Mouse (Mus musculus): ENCODE data around the gene Stk32b. TPM values are rescaled to one million over a fixed set of nuclear protein-coding genes. Genes with fewer than 3 reads are reported as not detected.

Gene Stk32b
- polyA plus RNA-seq, 1 experiment from 2014 or later = 0.26 TPM

DNA sequence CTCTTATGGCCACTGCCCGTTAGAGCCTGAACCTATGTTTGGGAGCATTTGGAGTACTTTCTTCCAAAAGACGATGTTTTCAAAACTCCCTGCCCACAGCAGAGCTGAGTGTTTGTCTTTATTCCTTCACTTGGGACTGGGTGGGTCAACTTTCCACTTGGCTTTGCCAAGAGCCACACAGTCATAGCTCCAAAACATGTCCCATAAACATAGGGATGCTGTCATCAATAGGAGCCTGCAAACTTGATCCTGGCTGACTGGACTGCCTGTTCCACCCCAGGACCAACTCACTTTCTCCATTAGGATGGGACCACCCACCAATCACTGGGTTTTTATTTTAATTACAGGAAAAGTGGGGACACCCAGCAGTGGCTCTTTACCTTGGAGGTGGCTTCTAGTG is 13.8 kb upstream of the Stk32b start:
- Histone ChIP-seq H3K36me3 (ENCODE audit: control insufficient read depth, insufficient read depth, low read length) (no peaks in the 10 kb centered on the region), H3K4me3 (ENCODE audit: low read depth, low read length) (no peak overlapping the region), H3K27ac (ENCODE audit: low read depth, low read length) (no peak overlapping the region), H3K9ac (ENCODE audit: low read depth, low read length) (no peak overlapping the region), H3K9me3 (ENCODE audit: control insufficient read depth, low read length) (0 out of 2 replicates have a peak, but pooled peaks cover 2% of the 10 kb centered on the region), H3K27me3 (replicated peaks; ENCODE audit: control insufficient read depth, insufficient read depth, low read length) (no peaks in the 10 kb centered on the region), H3K4me1 (replicated peaks; ENCODE audit: control insufficient read depth, insufficient read depth, low read length) (no peaks in the 10 kb centered on the region), H3K4me2 (no peak overlapping the region)
- WGBS = 85% methylated on average over 2 of the region's 2 CpGs
- no peak for ATAC-seq (replicated peaks; ENCODE audit: low FRiP score)
- DNase-seq (ENCODE audit: low spot score) = no peak

DNA sequence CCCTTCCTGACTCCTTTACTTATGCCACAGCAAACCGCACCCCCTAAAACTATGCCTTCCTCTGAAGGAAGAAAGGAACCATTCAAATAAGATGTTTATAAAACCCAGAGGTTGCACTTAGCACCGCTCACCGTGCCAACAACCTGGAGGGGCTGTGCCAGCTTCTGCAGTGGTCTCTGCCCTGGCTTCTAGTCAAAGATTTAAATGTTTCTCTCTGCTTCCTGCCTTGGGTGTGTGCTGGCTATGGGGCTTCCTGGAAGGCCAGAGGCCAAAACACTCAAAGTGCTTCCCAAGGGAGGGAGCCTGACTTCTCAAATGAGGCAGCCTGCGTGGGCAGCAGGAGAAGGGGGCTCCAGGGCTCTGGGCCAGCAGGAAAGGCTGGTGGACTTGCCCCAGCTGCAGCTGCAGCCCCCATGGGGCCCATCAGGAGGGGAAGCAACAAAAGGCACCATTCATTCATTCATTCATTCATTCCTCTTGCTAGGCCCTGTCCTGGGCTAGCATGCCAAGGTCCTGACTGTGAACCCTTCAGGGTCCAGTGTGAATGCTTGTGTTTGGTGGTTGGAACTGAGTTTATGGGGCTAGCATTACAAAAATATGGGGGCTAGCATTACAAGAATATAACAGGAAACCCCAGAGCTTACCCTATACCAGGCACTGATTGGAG is 8.4 kb upstream of the Stk32b start:
- ATAC-seq (replicated peaks; ENCODE audit: low FRiP score) (no peak), DNase-seq (ENCODE audit: low spot score) (no peak)
- Histone ChIP-seq H3K4me1 (replicated peaks; ENCODE audit: control insufficient read depth, insufficient read depth, low read length) (no peaks in the 10 kb centered on the region), H3K27me3 (replicated peaks; ENCODE audit: control insufficient read depth, insufficient read depth, low read length) (no peaks in the 10 kb centered on the region), H3K9ac (ENCODE audit: low read depth, low read length) (no peak overlapping the region), H3K36me3 (ENCODE audit: control insufficient read depth, insufficient read depth, low read length) (no peaks in the 10 kb centered on the region), H3K4me3 (ENCODE audit: low read depth, low read length) (no peak overlapping the region), H3K27ac (ENCODE audit: low read depth, low read length) (no peak overlapping the region), H3K9me3 (ENCODE audit: control insufficient read depth, low read length) (no peaks in the 10 kb centered on the region), H3K4me2 (no peak overlapping the region)
- WGBS = 70% methylated on average over 4 of the region's 4 CpGs

DNA sequence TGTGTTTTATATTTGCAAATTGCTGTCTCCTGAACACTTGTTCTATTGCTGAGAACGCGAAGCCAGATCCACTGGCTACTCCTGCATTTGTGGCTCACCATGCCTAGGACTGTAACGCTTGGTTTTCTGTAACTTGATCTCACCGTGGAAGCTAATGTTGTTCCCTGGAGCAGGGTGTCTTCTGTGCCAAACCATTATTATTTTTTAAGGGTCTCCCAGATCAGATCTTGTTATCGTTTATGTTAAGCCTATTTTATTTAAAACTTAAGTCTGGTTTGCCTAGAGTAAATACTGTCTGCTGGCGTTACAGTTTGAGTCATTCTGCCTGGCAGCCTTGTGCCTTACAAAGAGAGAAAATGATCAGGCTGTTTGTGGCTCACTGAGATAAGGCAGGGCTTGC is 3.7 kb upstream of the Stk32b start:
- Histone ChIP-seq H3K4me1 (replicated peaks; ENCODE audit: control insufficient read depth, insufficient read depth, low read length) (no peaks in the 10 kb centered on the region), H3K27ac (ENCODE audit: low read depth, low read length) (no peak overlapping the region), H3K4me3 (ENCODE audit: low read depth, low read length) (no peak overlapping the region), H3K27me3 (replicated peaks; ENCODE audit: control insufficient read depth, insufficient read depth, low read length) (peaks cover 28% of the 10 kb centered on the region), H3K9me3 (ENCODE audit: control insufficient read depth, low read length) (no peaks in the 10 kb centered on the region), H3K4me2 (no peak overlapping the region), H3K9ac (ENCODE audit: low read depth, low read length) (no peak overlapping the region), H3K36me3 (ENCODE audit: control insufficient read depth, insufficient read depth, low read length) (no peaks in the 10 kb centered on the region)
- 33% methylated on average over 6 of the region's 6 CpGs for WGBS
- ATAC-seq (replicated peaks; ENCODE audit: low FRiP score) (no peak), DNase-seq (ENCODE audit: low spot score) (no peak)

DNA sequence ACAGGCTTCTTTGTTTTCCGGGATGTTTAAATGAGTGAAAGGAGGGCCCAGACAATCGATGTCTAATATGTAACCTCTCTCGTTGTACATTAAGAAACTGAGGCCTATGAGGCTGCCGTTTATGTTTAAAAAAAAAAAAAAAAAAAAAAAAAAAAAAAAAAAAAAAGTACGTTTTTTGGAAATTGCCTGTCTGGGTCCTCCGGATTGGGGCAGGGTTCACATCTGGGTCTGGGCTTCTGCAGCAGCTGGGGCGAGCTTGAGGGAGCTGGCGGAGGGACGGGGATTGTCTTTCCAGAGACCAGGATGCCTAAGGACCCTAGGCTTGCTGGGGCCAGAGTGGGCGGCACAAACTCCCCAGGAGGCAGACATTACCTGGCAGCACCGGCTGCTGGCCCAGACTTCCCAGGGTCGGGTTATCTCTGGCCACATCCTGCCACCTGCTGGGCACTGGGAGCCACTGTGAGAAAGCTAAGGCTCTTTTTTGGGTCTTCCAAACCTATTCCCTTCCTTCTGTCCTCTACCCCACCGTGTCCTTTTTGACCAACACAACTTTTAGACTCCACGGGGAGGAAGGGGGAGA is 503 bp upstream of the Stk32b start:
- no peak overlapping the region for H3K9ac ChIP-seq (ENCODE audit: low read depth, low read length)

DNA sequence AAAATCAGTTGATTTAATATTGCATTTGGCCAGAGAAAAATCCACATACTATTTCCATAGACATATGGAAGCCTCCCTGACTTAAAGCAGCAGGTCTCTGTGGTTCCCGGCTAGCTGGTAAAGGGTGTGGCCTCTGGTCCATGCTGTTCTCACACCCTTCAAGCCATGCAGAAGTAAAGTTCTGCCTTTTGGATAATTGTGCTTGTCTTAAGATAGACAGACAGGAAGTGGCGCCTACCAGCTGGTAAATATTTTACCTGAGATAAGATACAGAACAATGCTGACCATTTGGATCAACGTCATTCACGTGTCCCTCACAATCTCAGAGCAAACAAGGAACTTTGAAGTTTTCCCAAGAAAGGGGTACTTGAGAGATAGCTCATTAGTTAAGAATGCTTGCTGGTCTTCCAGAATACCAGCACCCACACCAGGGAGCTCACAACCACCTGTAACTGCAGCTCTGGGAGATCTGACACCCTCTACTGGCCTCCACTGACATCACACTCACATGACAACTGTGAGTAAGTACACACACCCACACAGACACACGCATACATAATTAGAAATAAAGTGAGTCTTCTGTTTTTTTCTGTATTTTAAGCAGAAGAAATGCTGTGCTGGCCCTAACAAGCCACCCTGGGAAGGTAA is 7.6 kb downstream of the Stk32b start:
- WGBS = 66% methylated on average over 5 of the region's 5 CpGs
- no peak overlapping the region for H3K9ac ChIP-seq (ENCODE audit: low read depth, low read length)
- H3K36me3 ChIP-seq (ENCODE audit: control insufficient read depth, insufficient read depth, low read length) = no peaks in the 10 kb centered on the region
- H3K4me2 ChIP-seq = no peak overlapping the region
- 0 out of 2 replicates have a peak, but pooled peaks cover 4% of the 10 kb centered on the region for H3K9me3 ChIP-seq (ENCODE audit: control insufficient read depth, low read length)
- ATAC-seq (replicated peaks; ENCODE audit: low FRiP score) (no peak), DNase-seq (ENCODE audit: low spot score) (no peak)
- no peaks in the 10 kb centered on the region for H3K4me1 ChIP-seq (replicated peaks; ENCODE audit: control insufficient read depth, insufficient read depth, low read length)
- no peak overlapping the region for H3K27ac ChIP-seq (ENCODE audit: low read depth, low read length)
- H3K27me3 ChIP-seq (replicated peaks; ENCODE audit: control insufficient read depth, insufficient read depth, low read length) = no peaks in the 10 kb centered on the region
- no peak overlapping the region for H3K4me3 ChIP-seq (ENCODE audit: low read depth, low read length)

More for the DNA sequence above, 503 bp upstream of the Stk32b start:
- 3% methylated on average over 14 of the region's 14 CpGs for WGBS
- ATAC-seq (replicated peaks; ENCODE audit: low FRiP score) (no peak; the same call in 1 of the 2 replicates), DNase-seq (ENCODE audit: low spot score) (peak; percentile 42)
- peaks cover 29% of the 10 kb centered on the region for H3K27me3 ChIP-seq (replicated peaks; ENCODE audit: control insufficient read depth, insufficient read depth, low read length)
- no peaks in the 10 kb centered on the region for H3K4me1 ChIP-seq (replicated peaks; ENCODE audit: control insufficient read depth, insufficient read depth, low read length)
- H3K9me3 ChIP-seq (ENCODE audit: control insufficient read depth, low read length) = no peaks in the 10 kb centered on the region
- H3K27ac ChIP-seq (ENCODE audit: low read depth, low read length) = no peak overlapping the region
- peak overlapping the region; percentile 25 for H3K4me3 ChIP-seq (ENCODE audit: low read depth, low read length)
- H3K4me2 ChIP-seq = peak overlapping the region; percentile 58
- H3K36me3 ChIP-seq (ENCODE audit: control insufficient read depth, insufficient read depth, low read length) = no peaks in the 10 kb centered on the region

DNA sequence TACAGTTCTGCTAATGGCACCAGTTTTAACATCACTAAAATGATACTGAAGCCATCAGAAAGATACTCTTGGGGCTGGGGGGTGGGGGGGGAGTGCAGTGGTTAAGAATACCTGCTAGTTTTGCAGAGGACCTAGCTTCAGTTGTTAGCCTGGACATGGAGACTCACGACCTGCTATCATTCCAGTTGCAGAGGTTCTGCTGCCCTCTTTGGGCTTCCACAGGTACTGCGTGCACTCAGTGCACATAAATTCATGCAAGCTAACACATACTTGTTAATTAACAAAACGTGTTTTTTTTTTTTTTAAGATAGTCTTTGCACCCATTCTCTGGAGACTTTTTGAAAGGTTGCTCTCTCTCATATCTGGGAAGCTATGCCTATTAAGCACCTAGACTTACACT is 8.8 kb downstream of the Stk32b start:
- no peak overlapping the region for H3K4me3 ChIP-seq (ENCODE audit: low read depth, low read length)
- no peaks in the 10 kb centered on the region for H3K4me1 ChIP-seq (replicated peaks; ENCODE audit: control insufficient read depth, insufficient read depth, low read length)
- no peaks in the 10 kb centered on the region for H3K27me3 ChIP-seq (replicated peaks; ENCODE audit: control insufficient read depth, insufficient read depth, low read length)
- ATAC-seq (replicated peaks; ENCODE audit: low FRiP score) (no peak), DNase-seq (ENCODE audit: low spot score) (no peak)
- H3K4me2 ChIP-seq = no peak overlapping the region
- 66% methylated on average over 3 of the region's 3 CpGs for WGBS
- H3K9ac ChIP-seq (ENCODE audit: low read depth, low read length) = no peak overlapping the region
- H3K9me3 ChIP-seq (ENCODE audit: control insufficient read depth, low read length) = 0 out of 2 replicates have a peak, but pooled peaks cover 4% of the 10 kb centered on the region
- H3K36me3 ChIP-seq (ENCODE audit: control insufficient read depth, insufficient read depth, low read length) = no peaks in the 10 kb centered on the region
- H3K27ac ChIP-seq (ENCODE audit: low read depth, low read length) = no peak overlapping the region

DNA sequence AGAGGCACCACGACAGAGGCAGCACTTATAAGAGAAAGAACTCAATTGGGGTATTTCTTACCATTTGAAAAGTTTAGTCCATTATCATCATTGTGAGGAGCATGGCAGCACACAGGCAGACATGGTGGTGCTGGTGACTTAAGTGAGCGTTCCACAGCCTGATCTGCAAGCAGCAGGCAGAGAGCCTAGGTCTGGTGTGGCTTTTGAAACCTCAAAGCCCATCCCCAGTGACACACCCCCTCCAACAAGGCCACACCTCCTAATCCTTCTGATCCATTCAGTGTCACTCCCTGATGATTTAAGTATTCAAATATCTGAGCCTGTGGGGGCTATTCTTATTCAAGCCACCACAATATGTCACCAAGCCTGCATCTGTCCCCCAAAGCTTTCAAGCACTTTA is 12.0 kb downstream of the Stk32b start:
- no peak for ATAC-seq (replicated peaks; ENCODE audit: low FRiP score)
- Histone ChIP-seq H3K9ac (ENCODE audit: low read depth, low read length) (no peak overlapping the region), H3K9me3 (ENCODE audit: control insufficient read depth, low read length) (0 out of 2 replicates have a peak, but pooled peaks cover 4% of the 10 kb centered on the region), H3K27me3 (replicated peaks; ENCODE audit: control insufficient read depth, insufficient read depth, low read length) (no peaks in the 10 kb centered on the region), H3K4me3 (ENCODE audit: low read depth, low read length) (no peak overlapping the region), H3K36me3 (ENCODE audit: control insufficient read depth, insufficient read depth, low read length) (no peaks in the 10 kb centered on the region), H3K27ac (ENCODE audit: low read depth, low read length) (no peak overlapping the region), H3K4me1 (replicated peaks; ENCODE audit: control insufficient read depth, insufficient read depth, low read length) (no peaks in the 10 kb centered on the region), H3K4me2 (no peak overlapping the region)
- DNase-seq (ENCODE audit: low spot score) = no peak
- 74% methylated on average over 2 of the region's 2 CpGs for WGBS

DNA sequence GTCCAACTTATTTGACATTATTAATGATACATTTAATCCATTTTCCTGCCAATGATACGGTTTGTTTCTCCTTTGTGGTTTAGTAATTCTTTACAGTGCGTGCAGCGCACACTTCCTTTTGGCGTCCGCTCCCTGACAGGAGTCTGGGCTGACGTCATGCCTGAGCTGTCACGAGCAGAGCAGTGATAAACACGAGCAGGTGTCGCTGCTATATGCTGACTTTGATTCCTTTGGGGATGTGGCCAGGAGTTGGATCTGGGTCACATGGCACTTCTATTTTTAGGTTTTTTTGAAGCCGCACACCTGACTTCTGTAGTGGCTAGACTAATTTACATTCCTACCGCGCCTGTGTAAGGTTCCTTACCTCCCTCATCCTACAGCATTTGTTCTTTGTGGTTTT is 17.2 kb downstream of the Stk32b start:
- WGBS = 82% methylated on average over 12 of the region's 12 CpGs
- Histone ChIP-seq H3K4me3 (ENCODE audit: low read depth, low read length) (no peak overlapping the region), H3K36me3 (ENCODE audit: control insufficient read depth, insufficient read depth, low read length) (no peaks in the 10 kb centered on the region), H3K27ac (ENCODE audit: low read depth, low read length) (no peak overlapping the region), H3K9me3 (ENCODE audit: control insufficient read depth, low read length) (no peaks in the 10 kb centered on the region), H3K27me3 (replicated peaks; ENCODE audit: control insufficient read depth, insufficient read depth, low read length) (no peaks in the 10 kb centered on the region), H3K4me2 (no peak overlapping the region), H3K9ac (ENCODE audit: low read depth, low read length) (no peak overlapping the region), H3K4me1 (replicated peaks; ENCODE audit: control insufficient read depth, insufficient read depth, low read length) (no peaks in the 10 kb centered on the region)
- DNase-seq (ENCODE audit: low spot score) (no peak), ATAC-seq (replicated peaks; ENCODE audit: low FRiP score) (no peak)
